Mouse (Mus musculus): ENCODE measurements around the gene Cyp2j6. TPM values are rescaled to one million over a fixed set of nuclear protein-coding genes. Genes with fewer than 3 reads are reported as not detected.

The Cyp2j6 gene
- polyA plus RNA-seq, 1 experiment from 2014 or later, result 4.4 TPM

Other genes with a start within 250 kb of the Cyp2j6 start
- gene Cyp2j11, start 205.0 kb downstream of the Cyp2j6 start, polyA plus RNA-seq (2014; fragmentation: Nextera tagmentation; extraction: Ambion mirVana), result not detected in 2 replicates
- gene Cyp2j8, start 46.3 kb downstream of the Cyp2j6 start, polyA plus RNA-seq (2014; fragmentation: Nextera tagmentation; extraction: Ambion mirVana), result not detected in 2 replicates
- 7.1 and 8.2 TPM in 2 replicates for gene Cyp2j9, start 37.9 kb upstream of the Cyp2j6 start, polyA plus RNA-seq (2014; fragmentation: Nextera tagmentation; extraction: Ambion mirVana)
- not detected in 2 replicates for gene Cyp2j5, start 110.5 kb upstream of the Cyp2j6 start, polyA plus RNA-seq (2014; fragmentation: Nextera tagmentation; extraction: Ambion mirVana)
- not detected in 2 replicates for gene Gm12695, start 231.5 kb upstream of the Cyp2j6 start, polyA plus RNA-seq (2014; fragmentation: Nextera tagmentation; extraction: Ambion mirVana)